Mouse (Mus musculus) E14TG2a.4 (cell line): ENCODE measurements around the gene Chd3.

Experiments used
- CTCF ChIP-seq: conservative IDR thresholded peaks from 2 replicates; pipeline ENCODE4 v1.5.1; 2014; ENCODE audit warnings: low read length
- NANOG ChIP-seq: IDR thresholded peaks from 2 replicates; pipeline ENCODE4 v1.6.1; 2014; ENCODE audit warnings: borderline replicate concordance, low read length, mixed read lengths
- POU5F1 ChIP-seq: IDR thresholded peaks from 2 replicates; pipeline ENCODE4 v1.6.1; 2014; ENCODE audit warnings: low read length, borderline replicate concordance

DNA sequence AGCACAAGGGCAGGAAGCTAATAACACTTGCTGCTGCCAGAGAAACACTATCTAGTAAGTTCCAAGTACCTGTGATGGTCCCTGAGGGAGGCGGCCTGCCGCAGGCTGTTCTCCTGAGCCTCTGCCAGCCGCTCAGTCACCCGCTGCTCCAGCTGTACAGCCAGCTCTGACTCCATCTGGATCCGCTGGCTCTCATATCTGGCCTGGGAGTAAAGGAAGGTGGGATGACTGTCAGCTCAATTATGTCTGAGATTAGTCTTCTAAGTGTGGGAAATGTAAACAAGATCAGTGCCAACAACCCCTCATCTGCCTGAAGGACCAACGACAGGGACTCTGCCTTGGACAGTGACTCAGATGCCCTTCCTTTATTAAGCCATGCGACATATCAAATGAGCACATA, 57.9 kb downstream of the Chd3 start:
- TF ChIP-seq CTCF (no peak), POU5F1 (no peak), NANOG (no peak)
